Mouse (Mus musculus) left cerebral cortex, postnatal 36 days (tissue): ENCODE data around the gene Ift22. TPM values are rescaled to one million over a fixed set of nuclear protein-coding genes. Genes with fewer than 3 reads are reported as not detected.
"Not testable (repeated sequence)": the region's sequence is repeated elsewhere in the genome, so short reads cannot be mapped to it uniquely, and the experiment has no call there.

Experiments used
- DNase-seq, 2 experiments: peaks; one replicate each; pipeline ENCODE4 v3.0.0; 2021 to 2022; ENCODE audit warnings: low spot score in 2 of 2, mixed read lengths in 1 of 2
- intact Hi-C: fragments of 180-260 bp; cut with DNase I; formaldehyde crosslinking; loops from one replicate; pipeline ENCODE4 v1.15.1; 2025
- total RNA-seq, 2 experiments: library from RNA; stranded (reverse); gene quantifications; 2 replicates each; pipeline ENCODE4 v1.2.3; 2021

Gene Ift22
- total RNA-seq, 2 experiments from 2014 or later = 86.1 to 105 TPM

GRCm38 (mm10) chr5:136940029-136940428 is 32.1 kb downstream of the Ift22 start:
- DNase-seq, intact Hi-C loops: not testable (repeated sequence)

DNA sequence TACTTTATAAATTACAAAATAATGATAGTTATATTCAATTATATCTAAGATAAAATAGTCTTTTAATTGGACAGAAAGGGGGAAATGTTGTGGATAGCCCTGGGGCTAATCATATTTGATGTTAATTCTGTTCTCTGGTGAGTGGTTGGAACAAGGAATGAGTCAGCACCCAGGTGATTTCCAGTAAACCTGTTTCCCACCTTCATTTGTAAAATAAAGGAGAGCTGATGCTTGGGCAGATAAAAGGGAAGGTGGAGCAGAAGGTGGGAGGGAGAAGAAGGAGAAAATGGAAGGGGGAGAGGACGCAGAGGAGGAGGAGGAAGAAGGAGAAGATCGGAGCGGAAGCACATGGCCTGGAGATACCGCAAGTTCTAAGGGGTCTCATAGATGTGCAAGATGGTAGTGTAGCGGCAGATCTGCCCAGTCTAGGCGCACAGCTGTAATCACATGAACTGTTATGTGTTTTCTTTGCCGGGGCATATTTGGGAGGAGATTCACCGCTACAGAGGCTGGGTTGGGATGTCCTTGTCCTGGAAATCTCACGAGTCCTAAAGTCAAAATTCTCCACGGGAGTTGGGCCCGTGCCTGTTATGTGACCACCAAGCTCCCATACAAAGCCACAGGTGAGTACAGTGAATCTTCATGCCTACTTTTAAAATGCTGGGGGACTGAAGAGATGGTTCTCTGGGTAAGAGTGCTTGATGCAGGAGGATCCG is 33.1 kb downstream of the Ift22 start:
- intact Hi-C loops = no loop called here
- no peak for DNase-seq

GRCm38 (mm10) chr5:136942781-136943180 is 34.8 kb downstream of the Ift22 start:
- DNase-seq = no peak
- intact Hi-C loops = no loop called here

DNA sequence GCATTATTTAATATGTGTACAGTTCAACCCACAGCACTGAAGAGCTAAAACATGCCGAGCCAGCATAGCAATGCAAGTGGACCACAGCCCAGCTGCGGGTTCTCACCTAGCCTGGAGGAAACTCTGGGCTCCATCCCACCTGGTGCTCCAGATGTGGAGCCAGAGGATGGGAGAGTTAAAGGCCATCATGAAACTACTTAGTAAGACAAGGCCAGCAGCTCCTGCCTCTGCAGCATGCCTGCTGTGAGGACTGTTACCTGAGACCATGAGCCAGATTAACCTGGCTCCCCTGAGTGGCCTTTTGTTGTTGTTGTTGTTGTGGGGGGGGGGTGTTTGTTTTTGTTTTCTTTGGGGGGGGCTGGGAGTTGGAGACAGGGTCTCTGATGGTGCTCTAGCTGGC is 35.4 kb downstream of the Ift22 start:
- DNase-seq = no peak
- intact Hi-C loops = no loop called here

GRCm38 (mm10) chr5:136945084-136945483 is 37.1 kb downstream of the Ift22 start:
- DNase-seq = no peak
- intact Hi-C loops = no loop called here

- intact Hi-C loops = no loop called here
These were observed 39.9 kb downstream of the Ift22 start for GRCm38 (mm10) chr5:136947874-136948273.

DNA sequence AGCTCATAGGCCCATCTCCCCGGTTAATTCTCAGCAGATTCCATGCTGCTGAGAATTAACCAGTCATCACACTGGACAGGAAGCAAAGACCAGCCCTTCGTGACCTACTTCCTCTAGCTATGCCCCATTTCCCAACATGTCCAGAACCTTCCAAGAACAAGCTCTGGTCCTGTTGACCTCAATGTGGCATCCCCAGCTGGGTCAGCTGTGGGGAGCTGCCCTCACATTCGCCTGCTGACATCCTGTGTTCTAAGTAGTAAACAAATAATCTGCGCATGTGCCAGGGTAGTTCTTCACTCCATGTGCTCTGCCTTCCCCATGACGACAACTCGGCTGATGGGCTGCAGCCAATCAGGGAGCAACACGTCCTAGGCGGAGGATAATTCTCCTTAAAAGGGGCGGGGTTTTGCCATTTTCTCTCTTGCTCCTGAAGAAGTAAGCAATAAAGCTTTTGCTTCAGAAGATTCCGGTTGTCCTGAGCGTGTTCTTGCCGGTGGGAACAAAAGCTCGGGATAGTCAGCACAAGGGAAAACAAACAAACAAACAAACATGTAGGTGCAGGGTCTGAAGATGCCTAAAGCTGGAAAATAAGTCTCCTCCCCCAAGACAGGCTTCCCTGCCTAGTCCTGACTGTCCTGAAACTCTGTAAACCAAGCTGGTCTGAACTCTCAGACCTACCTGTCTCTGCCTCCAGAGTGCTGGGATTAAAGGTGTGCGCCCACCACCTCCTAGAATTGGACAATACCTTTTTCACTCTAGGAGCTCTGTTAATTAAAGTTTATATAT is 41.8 kb downstream of the Ift22 start:
- intact Hi-C loops, DNase-seq: not testable (repeated sequence)

More at GRCm38 (mm10) chr5:136947874-136948273, 39.9 kb downstream of the Ift22 start:
- DNase-seq = no peak

DNA sequence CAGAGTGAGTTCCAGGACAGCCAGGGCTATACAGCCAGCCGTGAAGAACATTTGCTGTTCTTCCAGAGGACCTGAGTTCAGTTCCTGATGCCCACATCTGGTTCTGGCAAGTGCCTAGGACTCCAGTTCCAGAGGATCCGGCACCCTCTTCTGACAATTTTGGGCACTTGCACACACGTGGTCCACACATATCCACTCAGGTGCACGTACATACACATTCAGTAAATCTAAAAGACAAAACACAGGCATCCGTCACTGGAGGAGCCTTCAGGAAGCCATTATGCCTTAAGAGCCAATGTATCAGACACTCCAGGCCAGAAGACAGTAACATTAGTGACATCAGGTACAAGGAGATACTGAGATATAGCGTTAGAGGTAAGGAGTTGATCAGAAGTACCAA is 42.6 kb downstream of the Ift22 start:
- intact Hi-C loops = no loop called here
- DNase-seq = no peak

DNA sequence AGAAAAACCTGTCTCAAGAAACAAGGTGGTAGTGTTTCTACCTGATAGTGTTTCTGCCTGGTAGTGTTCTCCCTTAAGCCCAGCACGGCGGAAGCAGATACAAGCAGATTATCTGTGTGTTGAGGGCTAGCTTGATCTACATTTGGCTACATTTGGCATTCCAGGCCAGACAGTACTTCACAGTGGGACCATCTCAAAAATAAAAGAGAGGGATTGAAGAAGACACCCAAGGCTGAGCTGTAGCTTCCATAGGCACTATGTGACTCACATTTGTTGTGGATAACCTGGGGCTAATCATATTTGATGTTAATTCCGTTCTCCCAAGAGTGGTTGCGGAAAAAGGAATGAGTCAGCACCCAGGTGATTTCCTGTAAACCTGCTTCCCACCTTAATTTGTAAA is 44.2 kb downstream of the Ift22 start:
- intact Hi-C loops = no loop called here
- DNase-seq = no peak

DNA sequence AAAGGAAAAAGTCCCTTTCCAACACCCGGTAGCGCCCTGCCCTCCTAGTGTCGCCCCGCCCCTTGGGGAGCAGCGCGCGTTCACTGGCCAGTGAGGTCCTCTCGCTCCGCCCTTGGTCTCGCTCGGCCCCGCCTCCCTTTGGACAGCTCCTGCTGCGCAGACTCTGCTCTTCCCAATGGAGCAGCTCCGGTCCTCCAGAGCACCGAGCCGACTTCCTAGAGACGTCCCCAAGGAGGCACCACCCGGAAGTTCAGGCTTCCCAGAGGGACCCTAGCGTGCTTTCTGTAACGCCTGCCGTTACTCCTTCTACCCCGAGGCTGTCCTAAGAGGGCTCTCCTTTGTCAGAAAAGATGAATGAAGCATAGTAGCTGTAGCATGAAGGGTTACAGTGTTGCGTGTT is 45.1 kb downstream of the Ift22 start, which contains the start of gene Fis1:
TSS of gene Fis1 (plus strand) at position 261 of the 400 bp plus-strand sequence.
- DNase-seq = peak; percentile 93 to 94
- intact Hi-C loops = no loop called here

DNA sequence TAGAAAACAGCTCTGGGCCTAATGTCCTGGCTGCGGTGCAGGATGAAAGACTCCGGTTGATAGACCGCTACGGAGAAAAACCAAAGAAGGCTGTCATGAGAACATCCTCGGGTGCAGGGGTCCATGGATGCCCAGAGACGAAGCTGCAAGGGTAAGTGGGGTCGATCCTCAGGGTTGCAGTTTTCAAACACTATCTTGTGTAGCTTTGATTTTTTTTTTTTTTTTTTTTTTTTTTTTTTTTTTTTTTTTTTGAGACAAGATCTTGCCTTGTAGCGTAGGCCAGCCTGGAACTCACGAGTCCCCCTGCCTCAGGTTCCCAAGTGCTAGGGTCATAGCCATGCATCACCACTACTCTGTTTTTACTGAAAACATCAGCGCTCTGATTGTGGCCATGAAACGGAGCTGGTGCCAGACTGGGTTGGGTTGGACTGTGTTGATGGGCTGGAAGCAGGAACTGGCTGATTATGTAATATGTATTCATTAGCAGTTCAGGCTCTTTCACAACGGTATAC is 45.5 kb downstream of the Ift22 start:
- intact Hi-C loops = no loop called here
- DNase-seq = peak; percentile 35 to 46

DNA sequence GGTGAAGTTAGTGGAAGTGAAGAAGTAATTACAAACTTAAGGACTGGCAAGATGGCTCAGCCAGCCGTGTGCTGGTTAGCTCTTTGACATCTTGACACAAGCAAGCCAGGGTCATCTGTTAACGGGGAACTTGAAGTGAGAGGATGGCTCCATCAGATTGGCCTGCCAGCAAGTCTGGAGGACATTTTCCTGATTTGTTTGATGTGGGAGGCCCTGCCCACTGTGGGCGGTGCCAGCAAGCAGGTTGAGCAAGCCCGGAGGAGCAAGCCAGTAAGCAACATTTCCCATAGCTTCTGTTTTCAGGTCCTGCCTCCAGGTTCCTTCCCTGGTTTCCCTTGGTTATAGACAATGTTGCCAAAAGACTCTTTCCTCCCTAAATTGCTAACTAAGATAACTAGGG is 47.7 kb downstream of the Ift22 start:
- intact Hi-C loops = no loop called here
- DNase-seq = no peak

DNA sequence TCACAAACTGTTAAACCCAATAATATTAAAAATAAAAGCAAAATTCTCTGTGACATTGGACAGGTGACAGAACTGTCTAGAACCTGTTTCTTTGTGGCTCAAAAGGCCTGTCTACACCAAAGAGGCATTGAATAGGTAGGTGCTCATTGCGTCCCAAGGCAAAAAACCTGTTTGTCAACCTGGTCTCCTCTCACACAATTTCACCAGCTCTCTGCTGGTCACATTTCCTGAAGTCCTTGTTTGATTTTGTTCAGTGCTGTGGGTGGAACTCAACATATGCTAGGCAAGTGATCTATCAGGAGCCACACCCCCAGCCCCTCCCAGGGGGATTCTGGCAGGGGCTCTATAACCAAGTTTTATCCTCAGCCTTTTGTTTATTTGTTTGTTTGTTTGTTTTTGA is 49.3 kb downstream of the Ift22 start:
- DNase-seq = no peak
- intact Hi-C loops = no loop called here

DNA sequence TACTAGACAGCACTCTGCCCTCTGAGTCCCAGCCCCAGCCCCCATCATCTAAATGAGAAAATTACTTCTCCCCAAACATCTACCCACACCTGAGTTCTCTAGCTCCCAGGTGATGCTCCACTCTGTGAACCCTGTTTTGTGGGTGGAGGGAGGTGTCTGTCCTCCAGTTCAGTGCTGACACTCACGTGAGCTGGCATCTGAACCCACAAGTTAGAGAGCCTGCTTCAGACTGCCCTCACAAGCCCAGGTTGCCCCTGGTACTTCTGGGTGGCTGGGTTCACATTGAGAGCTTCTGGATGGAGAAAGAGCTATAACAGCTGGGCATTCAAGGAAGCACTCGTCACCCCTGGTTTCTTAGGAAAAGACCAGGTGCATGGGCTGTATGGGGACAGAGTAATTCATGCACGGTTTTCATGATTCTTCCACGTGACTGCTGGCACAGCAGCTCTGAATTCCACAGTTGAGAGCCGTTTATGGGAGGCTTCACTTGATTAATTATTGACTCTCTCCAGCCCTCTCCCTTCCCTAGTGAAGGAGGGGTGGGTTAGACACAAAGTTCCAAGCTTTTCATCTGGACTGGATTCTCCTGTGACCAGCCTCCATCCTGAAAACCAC is 51.1 kb downstream of the Ift22 start:
- DNase-seq = no peak
- intact Hi-C loops = no loop called here

DNA sequence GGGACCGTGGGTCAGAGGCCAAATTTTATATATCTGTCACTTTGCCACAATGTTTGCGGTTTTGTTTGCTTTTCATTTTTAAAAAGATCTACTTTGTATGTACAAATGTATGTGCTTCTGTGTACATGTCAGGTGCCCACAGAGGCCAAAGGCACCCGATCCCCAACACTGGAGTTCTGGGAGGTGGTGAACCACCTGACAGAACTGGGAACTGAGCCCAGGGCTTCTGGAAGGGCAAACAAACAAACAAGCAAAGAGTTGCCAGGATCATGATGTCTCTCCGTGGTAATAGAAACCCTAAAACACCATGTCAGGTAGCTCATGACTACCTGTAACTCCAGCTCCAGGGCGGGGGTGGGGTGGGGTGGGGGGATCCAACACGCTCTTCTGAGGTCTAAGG is 52.1 kb downstream of the Ift22 start:
- intact Hi-C loops = no loop called here
- DNase-seq = no peak

DNA sequence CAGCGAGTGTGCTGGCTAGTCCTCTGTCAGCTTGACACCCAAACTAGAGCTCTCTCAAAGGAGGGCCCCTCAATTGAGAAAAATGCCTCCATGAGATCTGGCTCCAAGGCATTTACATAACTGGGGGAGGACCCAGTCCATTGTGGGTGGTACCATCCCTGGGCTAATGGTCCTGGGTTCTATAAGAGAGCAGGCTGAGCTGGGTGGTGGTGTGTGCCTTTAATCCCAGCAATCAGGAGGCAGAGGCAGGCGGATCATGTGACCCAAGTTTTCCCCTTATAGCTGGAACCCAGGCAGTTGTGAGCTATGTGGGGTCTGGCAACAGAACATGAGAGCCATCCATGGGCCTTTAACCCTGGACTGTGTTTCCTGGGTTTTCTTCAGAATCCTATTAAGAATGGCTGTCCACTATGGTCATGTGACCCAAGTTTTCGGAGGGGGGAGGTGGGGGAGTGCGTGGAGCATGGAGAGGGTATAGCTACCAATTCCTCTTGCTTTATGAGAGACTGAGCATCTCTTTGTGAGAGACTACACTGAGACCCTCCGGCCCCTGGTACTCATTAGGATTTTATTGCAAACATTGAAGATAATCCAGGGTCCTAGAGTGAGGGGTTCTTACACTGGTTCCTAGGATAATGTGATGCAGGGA is 53.5 kb downstream of the Ift22 start:
- DNase-seq = no peak
- intact Hi-C loops = no loop called here

GRCm38 (mm10) chr5:136961983-136962461 is 54.1 kb downstream of the Ift22 start:
- intact Hi-C loops = no loop called here
- DNase-seq = peak; percentile 93 to 94

GRCm38 (mm10) chr5:136962501-136962900 is 54.6 kb downstream of the Ift22 start:
- peak; percentile 69 to 70 for DNase-seq
- intact Hi-C loops = no loop called here

- intact Hi-C loops = no loop called here
- DNase-seq = no peak
These were observed 55.1 kb downstream of the Ift22 start for GRCm38 (mm10) chr5:136962966-136963540.
